Comparison of ENCODE assay signal across 8 mouse cellular contexts in genomic region chr8:123891883-123892585, GRCm38 (mm10). TPM values are rescaled to one million over a fixed set of nuclear protein-coding genes. Genes with fewer than 3 reads are reported as not detected.
DNase-seq lines count a peak whose midpoint lies in the region; ATAC-seq and TF ChIP-seq lines count a peak whose summit lies in the region.

No protein-coding gene starts in this region.

- no peak overlapping the region for H3K27ac ChIP-seq in kidney, postnatal 0 days

- H3K9me3 ChIP-seq in kidney, postnatal 0 days (replicated peaks; ENCODE audit: low read length): no peaks in the 10 kb centered on the region

- peak overlapping the region; percentile 21 for H3K4me2 ChIP-seq in kidney, postnatal 0 days (ENCODE audit: low read length)

- peaks cover 38% of the 10 kb centered on the region for H3K27me3 ChIP-seq in kidney, postnatal 0 days (ENCODE audit: insufficient read depth, low read length)

- intact Hi-C loops in gastrocnemius, postnatal 36 days (cut with DNase I): no loop called here
- intact Hi-C loops in left cerebral cortex, postnatal 14 days (cut with DNase I): loop anchor here (5.0 kb wide), 1 partner anchor 35 kb away; no protein-coding TSS in a partner anchor

- ATAC-seq in kidney, postnatal 0 days (replicated peaks; ENCODE audit: low FRiP score, low read depth): no peak
- ATAC-seq in CD4-positive, CD25-positive, alpha-beta regulatory T cell, adult 4 months: no peak

- 2% methylated on average over 49 of the region's 49 CpGs for WGBS in kidney, postnatal 0 days

- no peaks in the 10 kb centered on the region for H3K36me3 ChIP-seq in kidney, postnatal 0 days (ENCODE audit: insufficient read depth, low read length)

- H3K4me3 ChIP-seq in kidney, postnatal 0 days (replicated peaks; ENCODE audit: low read depth, low read length): 0 out of 2 replicates have a peak overlapping the region, but pooled peaks have one; percentile 7

- H3K9ac ChIP-seq in kidney, postnatal 0 days (ENCODE audit: low read depth, low read length): no peak overlapping the region

- TF ChIP-seq CTCF in kidney, postnatal 0 days (IDR thresholded peaks at IDR 0.05; ENCODE audit: low read depth): no peak

- no peaks in the 10 kb centered on the region for H3K4me1 ChIP-seq in kidney, postnatal 0 days (replicated peaks; ENCODE audit: insufficient read depth, low read length)

- DNase-seq in kidney, postnatal 0 days (ENCODE audit: low spot score): no peak
- DNase-seq in kidney, postnatal 25 days: no peak
- DNase-seq in embryo, embryonic 10.5 days (ENCODE audit: low spot score): peak; percentile 21
- DNase-seq in gastrocnemius, postnatal 36 days: peak; percentile 25 to 62
- DNase-seq in left cerebral cortex, postnatal 14 days (ENCODE audit: low spot score in 2 of 2): peak; percentile 80 to 84
- peak; percentile 90 for DNase-seq in right cerebral cortex, adult 18-20 months
- DNase-seq in natural killer cell, adult 2 months (ENCODE audit: low spot score in 2 of 2): no peak

RNA-seq across cellular contexts. Expression of gene Acta1, which starts 2.5 kb away (rescaled TPM):
- 1.8 and 2.4 TPM in 2 replicates for polyA plus RNA-seq in kidney, postnatal 0 days (2015; fragmentation: Nextera tagmentation; extraction: Ambion mirVana)
- total RNA-seq in gastrocnemius, postnatal 36 days (2021): over 10,000 TPM; 54,633 to 61,739 TPM
- 10 to 100 TPM in 1 of 2 experiments, 1 to 10 TPM in 1; 9.3 to 11.5 TPM for total RNA-seq in left cerebral cortex, postnatal 14 days (2021)
- under 1 TPM in 1 of 2 experiments, not detected in 1; 0.30 TPM for polyA plus RNA-seq in CD4-positive, CD25-positive, alpha-beta regulatory T cell, adult 4 months (2017; shearing (Covaris generic))

RNA-seq across cellular contexts. Expression of gene Ccsap, which starts 32.0 kb away (rescaled TPM):
- 1.8 and 1.9 TPM in 2 replicates for polyA plus RNA-seq in kidney, postnatal 0 days (2015; fragmentation: Nextera tagmentation; extraction: Ambion mirVana)
- total RNA-seq in gastrocnemius, postnatal 36 days (2021): under 1 TPM; 0.54 to 0.66 TPM
- 10 to 100 TPM; 69.8 to 73.6 TPM for total RNA-seq in left cerebral cortex, postnatal 14 days (2021)
- polyA plus RNA-seq in CD4-positive, CD25-positive, alpha-beta regulatory T cell, adult 4 months (2017; shearing (Covaris generic)): 1 to 10 TPM; 3.2 to 4.4 TPM

RNA-seq across cellular contexts. Expression of gene Nup133, which starts 57.0 kb away (rescaled TPM):
- polyA plus RNA-seq in kidney, postnatal 0 days (2015; fragmentation: Nextera tagmentation; extraction: Ambion mirVana): 19.0 and 21.3 TPM in 2 replicates
- 10 to 100 TPM in 1 of 2 experiments, 1 to 10 TPM in 1; 6.6 to 11.0 TPM for total RNA-seq in gastrocnemius, postnatal 36 days (2021)
- 10 to 100 TPM; 18.3 to 22.8 TPM for total RNA-seq in left cerebral cortex, postnatal 14 days (2021)
- polyA plus RNA-seq in CD4-positive, CD25-positive, alpha-beta regulatory T cell, adult 4 months (2017; shearing (Covaris generic)): 10 to 100 TPM in 1 of 2 experiments, 1 to 10 TPM in 1; 9.0 to 10.2 TPM

Comparison
In these comparisons a context has a peak if more than half of its experiments do, and no peak if none do; other contexts are left out.
1. DNase-seq: peak in embryo, embryonic 10.5 days (single experiment), gastrocnemius, postnatal 36 days (2 of 2), left cerebral cortex, postnatal 14 days (2 of 2) and right cerebral cortex, adult 18-20 months (single experiment); none in kidney, postnatal 0 days (single experiment), kidney, postnatal 25 days (0 of 2) and natural killer cell, adult 2 months (0 of 2).
2. RNA of gene Acta1, which starts 2.5 kb away (total RNA-seq): 54,633 to 61,739 TPM in gastrocnemius, postnatal 36 days; 9.3 to 11.5 TPM in left cerebral cortex, postnatal 14 days; every median in the first group is over 1,000 times any median in the second.
3. RNA of gene Ccsap, which starts 32.0 kb away (total RNA-seq): 69.8 to 73.6 TPM in left cerebral cortex, postnatal 14 days; 0.54 to 0.66 TPM in gastrocnemius, postnatal 36 days; every median in the first group is over 10 times any median in the second.